ENCODE assay signal across 22 mouse cellular contexts in genomic region chr8:89284871-89285564, GRCm38 (mm10).
DNase-seq lines count a peak whose midpoint lies in the region; ATAC-seq and TF ChIP-seq lines count a peak whose summit lies in the region.
"Had no signal": no experiment of that assay in that cellular context is flagged by ENCODE, and none has a peak within 500 bp of the region (broad histone marks: within the 10 kb centered on the region; RNA-seq: fewer than 3 reads in every experiment).

No protein-coding gene starts in this region.

- peak; percentile 84 for ATAC-seq in Patski
- ATAC-seq: forebrain, embryonic 14.5 days had no signal

- peak; percentile 10 for DNase-seq in adrenal gland, postnatal 10 days
- no peak for DNase-seq in adrenal gland, adult 8-10 months
- DNase-seq in Patski (ENCODE audit: low read depth, low spot score) (peak; percentile 86), MN1 (ENCODE audit: low spot score) (no peak)
- peak; percentile 69 to 87 for DNase-seq in kidney, adult 8-10 months
- DNase-seq in kidney, postnatal 14 days = peak; percentile 79
- DNase-seq in lung, postnatal 36 days = no peak
- DNase-seq in retina, postnatal 1 day = no peak
- DNase-seq: cerebellum, adult 9-11 months; gastrocnemius, postnatal 14 days; heart, adult 2 months; heart, postnatal 4 days; lung, postnatal 10 days; midbrain, embryonic 14.5 days; thymus, postnatal 14 days had no signal

- no peak for TF ChIP-seq CTCF in Patski (IDR thresholded peaks at IDR 0.05)

- CTCF ChIA-PET in Patski (lab: Charles Lee) = interaction anchor here (1.4 kb wide), 2 partner anchors 9 to 33 kb away, joined by 3 to 5 read pairs; no protein-coding TSS in a partner anchor

- in situ Hi-C loops in Patski (cut with MboI; ENCODE audit: low pct_unique_long_range_greater_than_20kb) = loop anchor here (5.0 to 10.0 kb wide), 2 partner anchors 248 to 500 kb away; no protein-coding TSS in a partner anchor

- POLR2A ChIA-PET in Patski (lab: Charles Lee) = no interaction called here

- H3K27me3 ChIP-seq in Patski = no peaks in the 10 kb centered on the region
- H3K27me3 ChIP-seq: heart, embryonic 15.5 days; hindbrain, embryonic 15.5 days; limb, embryonic 12.5 days; liver, embryonic 15.5 days; megakaryocyte, embryonic 14.5 days; neural tube, embryonic 13.5 days had no signal

Comparison
In these comparisons a context has a peak if more than half of its experiments do, and no peak if none do; other contexts are left out.
1. DNase-seq: peak in adrenal gland, postnatal 10 days (single experiment), Patski (single experiment), kidney, adult 8-10 months (2 of 2) and kidney, postnatal 14 days (single experiment); none in adrenal gland, adult 8-10 months (single experiment), lung, postnatal 36 days (single experiment), MN1 (single experiment) and retina, postnatal 1 day (single experiment).